Mouse (Mus musculus): ENCODE measurements around the gene Usp21. TPM values are rescaled to one million over a fixed set of nuclear protein-coding genes. Genes with fewer than 3 reads are reported as not detected.
A peak's percentile ranks its signal among the peaks of the same experiment; 100 is the strongest.

Gene Usp21
- polyA plus RNA-seq, 1 experiment: 51.2 TPM

GRCm38 (mm10) chr1:171263666-171264461, 23.9 kb downstream of the Usp21 start:
- peak; percentile 19 for TF ChIP-seq CTCF (IDR thresholded peaks at IDR 0.05; ENCODE audit: low read depth, low read length)
- TF ChIP-seq EP300 (IDR thresholded peaks at IDR 0.05; ENCODE audit: insufficient read depth, low read depth, low read length): no peak
- H3K4me1 ChIP-seq (ENCODE audit: control insufficient read depth, insufficient read depth, low read length): no peaks in the 10 kb centered on the region
- H3K36me3 ChIP-seq (ENCODE audit: control insufficient read depth, insufficient read depth, low read length, poor library complexity, severe bottlenecking): no peaks in the 10 kb centered on the region
- no peak overlapping the region for H3K27ac ChIP-seq (ENCODE audit: insufficient read depth, low read length)
- no peaks in the 10 kb centered on the region for H3K9me3 ChIP-seq (replicated peaks; ENCODE audit: control insufficient read depth, insufficient read depth, low read length, poor library complexity, severe bottlenecking)
- no peaks in the 10 kb centered on the region for H3K27me3 ChIP-seq (ENCODE audit: control insufficient read depth, insufficient read depth, low read length, poor library complexity, severe bottlenecking)
- H3K9ac ChIP-seq (ENCODE audit: low read depth, poor library complexity, severe bottlenecking): no peak overlapping the region
- H3K4me3 ChIP-seq (ENCODE audit: low read depth, low read length): no peak overlapping the region

- Histone ChIP-seq H3K27me3 (ENCODE audit: control insufficient read depth, insufficient read depth, low read length, poor library complexity, severe bottlenecking) (no peaks in the 10 kb centered on the region), H3K4me3 (ENCODE audit: low read depth, low read length) (no peak overlapping the region), H3K9me3 (replicated peaks; ENCODE audit: control insufficient read depth, insufficient read depth, low read length, poor library complexity, severe bottlenecking) (no peaks in the 10 kb centered on the region), H3K4me1 (ENCODE audit: control insufficient read depth, insufficient read depth, low read length) (no peaks in the 10 kb centered on the region), H3K36me3 (ENCODE audit: control insufficient read depth, insufficient read depth, low read length, poor library complexity, severe bottlenecking) (no peaks in the 10 kb centered on the region), H3K9ac (ENCODE audit: low read depth, poor library complexity, severe bottlenecking) (no peak overlapping the region), H3K27ac (ENCODE audit: insufficient read depth, low read length) (no peak overlapping the region)
- TF ChIP-seq POLR2A (IDR thresholded peaks at IDR 0.05; ENCODE audit: insufficient read depth, low read length) (no peak), EP300 (IDR thresholded peaks at IDR 0.05; ENCODE audit: insufficient read depth, low read depth, low read length) (no peak), CTCF (IDR thresholded peaks at IDR 0.05; ENCODE audit: low read depth, low read length) (no peak)
Measured at GRCm38 (mm10) chr1:171263185-171263611, 24.6 kb downstream of the Usp21 start.

- H3K4me1 ChIP-seq (ENCODE audit: control insufficient read depth, insufficient read depth, low read length): no peaks in the 10 kb centered on the region
- TF ChIP-seq EP300 (IDR thresholded peaks at IDR 0.05; ENCODE audit: insufficient read depth, low read depth, low read length): no peak
- no peak for TF ChIP-seq CTCF (IDR thresholded peaks at IDR 0.05; ENCODE audit: low read depth, low read length)
- no peak for TF ChIP-seq POLR2A (IDR thresholded peaks at IDR 0.05; ENCODE audit: insufficient read depth, low read length)
- no peaks in the 10 kb centered on the region for H3K27me3 ChIP-seq (ENCODE audit: control insufficient read depth, insufficient read depth, low read length, poor library complexity, severe bottlenecking)
- H3K36me3 ChIP-seq (ENCODE audit: control insufficient read depth, insufficient read depth, low read length, poor library complexity, severe bottlenecking): no peaks in the 10 kb centered on the region
- H3K9me3 ChIP-seq (replicated peaks; ENCODE audit: control insufficient read depth, insufficient read depth, low read length, poor library complexity, severe bottlenecking): no peaks in the 10 kb centered on the region
- H3K9ac ChIP-seq (ENCODE audit: low read depth, poor library complexity, severe bottlenecking): no peak overlapping the region
- H3K4me3 ChIP-seq (ENCODE audit: low read depth, low read length): no peak overlapping the region
- H3K27ac ChIP-seq (ENCODE audit: insufficient read depth, low read length): no peak overlapping the region
Measured at GRCm38 (mm10) chr1:171262594-171263130, 25.1 kb downstream of the Usp21 start.

- Histone ChIP-seq H3K4me1 (ENCODE audit: control insufficient read depth, insufficient read depth, low read length) (no peaks in the 10 kb centered on the region), H3K9ac (ENCODE audit: low read depth, poor library complexity, severe bottlenecking) (no peak overlapping the region), H3K4me3 (ENCODE audit: low read depth, low read length) (no peak overlapping the region), H3K9me3 (replicated peaks; ENCODE audit: control insufficient read depth, insufficient read depth, low read length, poor library complexity, severe bottlenecking) (no peaks in the 10 kb centered on the region), H3K36me3 (ENCODE audit: control insufficient read depth, insufficient read depth, low read length, poor library complexity, severe bottlenecking) (no peaks in the 10 kb centered on the region), H3K27me3 (ENCODE audit: control insufficient read depth, insufficient read depth, low read length, poor library complexity, severe bottlenecking) (no peaks in the 10 kb centered on the region), H3K27ac (ENCODE audit: insufficient read depth, low read length) (no peak overlapping the region)
- TF ChIP-seq EP300 (IDR thresholded peaks at IDR 0.05; ENCODE audit: insufficient read depth, low read depth, low read length): no peak
- TF ChIP-seq CTCF (IDR thresholded peaks at IDR 0.05; ENCODE audit: low read depth, low read length): no peak
- no peak for TF ChIP-seq POLR2A (IDR thresholded peaks at IDR 0.05; ENCODE audit: insufficient read depth, low read length)
Measured at GRCm38 (mm10) chr1:171260316-171260715, 27.5 kb downstream of the Usp21 start.

- Histone ChIP-seq H3K4me1 (ENCODE audit: control insufficient read depth, insufficient read depth, low read length) (no peaks in the 10 kb centered on the region), H3K9me3 (replicated peaks; ENCODE audit: control insufficient read depth, insufficient read depth, low read length, poor library complexity, severe bottlenecking) (no peaks in the 10 kb centered on the region), H3K4me3 (ENCODE audit: low read depth, low read length) (peak overlapping the region; percentile 21), H3K27ac (ENCODE audit: insufficient read depth, low read length) (no peak overlapping the region), H3K27me3 (ENCODE audit: control insufficient read depth, insufficient read depth, low read length, poor library complexity, severe bottlenecking) (no peaks in the 10 kb centered on the region), H3K36me3 (ENCODE audit: control insufficient read depth, insufficient read depth, low read length, poor library complexity, severe bottlenecking) (no peaks in the 10 kb centered on the region), H3K9ac (ENCODE audit: low read depth, poor library complexity, severe bottlenecking) (no peak overlapping the region)
- no peak for TF ChIP-seq POLR2A (IDR thresholded peaks at IDR 0.05; ENCODE audit: insufficient read depth, low read length)
- TF ChIP-seq CTCF (IDR thresholded peaks at IDR 0.05; ENCODE audit: low read depth, low read length): no peak
- TF ChIP-seq EP300 (IDR thresholded peaks at IDR 0.05; ENCODE audit: insufficient read depth, low read depth, low read length): no peak
Measured at GRCm38 (mm10) chr1:171258921-171259320, 28.9 kb downstream of the Usp21 start.

- no peak overlapping the region for H3K27ac ChIP-seq (ENCODE audit: insufficient read depth, low read length)
- H3K27me3 ChIP-seq (ENCODE audit: control insufficient read depth, insufficient read depth, low read length, poor library complexity, severe bottlenecking): no peaks in the 10 kb centered on the region
- H3K4me1 ChIP-seq (ENCODE audit: control insufficient read depth, insufficient read depth, low read length): no peaks in the 10 kb centered on the region
- no peak for TF ChIP-seq CTCF (IDR thresholded peaks at IDR 0.05; ENCODE audit: low read depth, low read length)
- TF ChIP-seq EP300 (IDR thresholded peaks at IDR 0.05; ENCODE audit: insufficient read depth, low read depth, low read length): no peak
- no peaks in the 10 kb centered on the region for H3K36me3 ChIP-seq (ENCODE audit: control insufficient read depth, insufficient read depth, low read length, poor library complexity, severe bottlenecking)
- no peak overlapping the region for H3K9ac ChIP-seq (ENCODE audit: low read depth, poor library complexity, severe bottlenecking)
- no peaks in the 10 kb centered on the region for H3K9me3 ChIP-seq (replicated peaks; ENCODE audit: control insufficient read depth, insufficient read depth, low read length, poor library complexity, severe bottlenecking)
- no peak overlapping the region for H3K4me3 ChIP-seq (ENCODE audit: low read depth, low read length)
Measured at GRCm38 (mm10) chr1:171257781-171258180, 30.0 kb downstream of the Usp21 start.
